Mouse (Mus musculus) kidney, postnatal 14 days (tissue): ENCODE measurements around the gene Tspan1.

Experiments
- DNase-seq: peaks from one replicate; pipeline ENCODE4 v3.0.0; 2022; ENCODE audit warnings: mixed read lengths

Gene Tspan1

GRCm38 (mm10) chr4:116167404-116167803, at the start of gene Tspan1:
TSS of gene Tspan1 (minus strand) at chr4:116167601.
- peak; percentile 66 for DNase-seq

- peak; percentile 17 for DNase-seq
Measured at GRCm38 (mm10) chr4:116217046-116217445, 49.6 kb upstream of the Tspan1 start.

GRCm38 (mm10) chr4:116215895-116216605, 48.6 kb upstream of the Tspan1 start:
- no peak for DNase-seq

- no peak for DNase-seq
Measured at GRCm38 (mm10) chr4:116208891-116209290, 41.5 kb upstream of the Tspan1 start.

- no peak for DNase-seq
Measured at GRCm38 (mm10) chr4:116206531-116206930, 39.1 kb upstream of the Tspan1 start.

- no peak for DNase-seq
Measured at GRCm38 (mm10) chr4:116204422-116204821, 37.0 kb upstream of the Tspan1 start.

GRCm38 (mm10) chr4:116198422-116198821, 31.0 kb upstream of the Tspan1 start:
- no peak for DNase-seq

GRCm38 (mm10) chr4:116193583-116194383, 26.4 kb upstream of the Tspan1 start:
- DNase-seq: no peak

- peak; percentile 40 for DNase-seq
Measured at GRCm38 (mm10) chr4:116192286-116192835, 25.0 kb upstream of the Tspan1 start.

GRCm38 (mm10) chr4:116185083-116185482, 17.7 kb upstream of the Tspan1 start:
- DNase-seq: no peak

GRCm38 (mm10) chr4:116182745-116183144, 15.3 kb upstream of the Tspan1 start:
- DNase-seq: peak; percentile 63

- DNase-seq: no peak
Measured at GRCm38 (mm10) chr4:116182079-116182478, 14.7 kb upstream of the Tspan1 start.

- DNase-seq: peak; percentile 88
Measured at GRCm38 (mm10) chr4:116177140-116177539, 9.7 kb upstream of the Tspan1 start.

GRCm38 (mm10) chr4:116176543-116176988, 9.2 kb upstream of the Tspan1 start:
- peak; percentile 91 for DNase-seq

- DNase-seq: no peak
Measured at GRCm38 (mm10) chr4:116175711-116176542, 8.5 kb upstream of the Tspan1 start.

GRCm38 (mm10) chr4:116175136-116175535, 7.7 kb upstream of the Tspan1 start:
- no peak for DNase-seq

GRCm38 (mm10) chr4:116174466-116175116, 7.2 kb upstream of the Tspan1 start:
- peak; percentile 76 for DNase-seq

GRCm38 (mm10) chr4:116173752-116174151, 6.4 kb upstream of the Tspan1 start:
- no peak for DNase-seq

- no peak for DNase-seq
Measured at GRCm38 (mm10) chr4:116173072-116173471, 5.7 kb upstream of the Tspan1 start, which contains the start of the genes 1700042G07Rik and Gm49337. TSS of gene 1700042G07Rik (plus strand) at chr4:116173372. TSS of gene Gm49337 (plus strand) at chr4:116173384.

- no peak for DNase-seq
Measured at GRCm38 (mm10) chr4:116169353-116169672, 1.9 kb upstream of the Tspan1 start.

- peak; percentile 84 for DNase-seq
Measured at GRCm38 (mm10) chr4:116168617-116169352, 1.4 kb upstream of the Tspan1 start.
